8 mouse cellular contexts compared by ENCODE assay signal in genomic region chr6:84584783-84585685, GRCm38 (mm10). TPM values are rescaled to one million over a fixed set of nuclear protein-coding genes. Genes with fewer than 3 reads are reported as not detected.
A peak's percentile ranks its signal among the peaks of the same experiment; 100 is the strongest.
DNase-seq lines count a peak whose midpoint lies in the region; ATAC-seq and TF ChIP-seq lines count a peak whose summit lies in the region.

No protein-coding gene starts in this region.

- H3K4me3 ChIP-seq in E14TG2a.4 (replicated peaks; ENCODE audit: low read length): peak overlapping the region; percentile 65
- H3K4me3 ChIP-seq in hindbrain, embryonic 16.5 days (ENCODE audit: low read length): peak overlapping the region; percentile 53
- peak overlapping the region; percentile 23 for H3K4me3 ChIP-seq in liver, embryonic 15.5 days (replicated peaks)
- H3K4me3 ChIP-seq in stomach, embryonic 15.5 days (replicated peaks): peak overlapping the region; percentile 49

- no peak for ATAC-seq in hindbrain, embryonic 16.5 days
- no peak for ATAC-seq in liver, embryonic 15.5 days (ENCODE audit: insufficient read depth)
- ATAC-seq in stomach, embryonic 15.5 days (ENCODE audit: insufficient read depth, low FRiP score, low read depth): no peak

- no peaks in the 10 kb centered on the region for H3K36me3 ChIP-seq in E14TG2a.4 (ENCODE audit: insufficient read depth, low read length)
- no peaks in the 10 kb centered on the region for H3K36me3 ChIP-seq in hindbrain, embryonic 16.5 days (ENCODE audit: control insufficient read depth, insufficient read depth, low read length)
- no peaks in the 10 kb centered on the region for H3K36me3 ChIP-seq in liver, embryonic 15.5 days (replicated peaks)
- no peaks in the 10 kb centered on the region for H3K36me3 ChIP-seq in stomach, embryonic 15.5 days

- H3K4me2 ChIP-seq in hindbrain, embryonic 16.5 days (ENCODE audit: low read length): peak overlapping the region; percentile 76
- peak overlapping the region; percentile 37 for H3K4me2 ChIP-seq in liver, embryonic 15.5 days
- peak overlapping the region; percentile 94 for H3K4me2 ChIP-seq in stomach, embryonic 15.5 days

- peak overlapping the region; percentile 29; the same call in 1 of the 2 replicates for H3K27ac ChIP-seq in hindbrain, embryonic 16.5 days (ENCODE audit: low read depth, low read length)
- no peak overlapping the region for H3K27ac ChIP-seq in liver, embryonic 15.5 days (replicated peaks)
- H3K27ac ChIP-seq in stomach, embryonic 15.5 days: no peak overlapping the region

- peaks cover 62% of the 10 kb centered on the region for H3K4me1 ChIP-seq in E14TG2a.4 (replicated peaks; ENCODE audit: low read depth, low read length)
- peaks cover 58% of the 10 kb centered on the region for H3K4me1 ChIP-seq in hindbrain, embryonic 16.5 days (ENCODE audit: control insufficient read depth, insufficient read depth, low read depth, low read length)
- H3K4me1 ChIP-seq in liver, embryonic 15.5 days (replicated peaks): peaks cover 32% of the 10 kb centered on the region
- H3K4me1 ChIP-seq in stomach, embryonic 15.5 days: peaks cover 73% of the 10 kb centered on the region

- H3K27me3 ChIP-seq in E14TG2a.4 (ENCODE audit: insufficient read depth, low read length): peaks cover 99% of the 10 kb centered on the region
- H3K27me3 ChIP-seq in hindbrain, embryonic 16.5 days (replicated peaks; ENCODE audit: control insufficient read depth, insufficient read depth, low read length): peaks cover 51% of the 10 kb centered on the region
- peaks cover 100% of the 10 kb centered on the region for H3K27me3 ChIP-seq in liver, embryonic 15.5 days
- peaks cover 79% of the 10 kb centered on the region for H3K27me3 ChIP-seq in stomach, embryonic 15.5 days (replicated peaks)

- peak; percentile 39 for DNase-seq in brain, embryonic 14.5 days (ENCODE audit: low read depth)
- DNase-seq in gastrocnemius, postnatal 25 days: peak; percentile 77
- no peak for DNase-seq in MN1 (ENCODE audit: low spot score)
- DNase-seq in spleen, adult 18-20 months: no peak

- H3K9me3 ChIP-seq in E14TG2a.4 (ENCODE audit: low read length): no peaks in the 10 kb centered on the region
- H3K9me3 ChIP-seq in hindbrain, embryonic 16.5 days (ENCODE audit: control insufficient read depth, low read length): no peaks in the 10 kb centered on the region
- H3K9me3 ChIP-seq in liver, embryonic 15.5 days (replicated peaks): no peaks in the 10 kb centered on the region
- H3K9me3 ChIP-seq in stomach, embryonic 15.5 days: no peaks in the 10 kb centered on the region

- under 1% methylated on average over 65 of the region's 66 CpGs for WGBS in hindbrain, embryonic 16.5 days
- 1% methylated on average over 66 of the region's 66 CpGs for WGBS in liver, embryonic 15.5 days (ENCODE audit: insufficient replicate concordance)
- 1% methylated on average over 66 of the region's 66 CpGs for WGBS in stomach, embryonic 15.5 days

- peak overlapping the region; percentile 54 for H3K9ac ChIP-seq in hindbrain, embryonic 16.5 days (ENCODE audit: low read depth, low read length)
- H3K9ac ChIP-seq in liver, embryonic 15.5 days: no peak overlapping the region
- H3K9ac ChIP-seq in stomach, embryonic 15.5 days: no peak overlapping the region

- no peak for TF ChIP-seq CTCF in E14TG2a.4 (conservative IDR thresholded peaks at IDR 0.05; ENCODE audit: low read length)
- TF ChIP-seq CTCF in brain, embryonic 14.5 days (IDR thresholded peaks at IDR 0.05; ENCODE audit: borderline replicate concordance, extremely low read depth, insufficient read depth, insufficient read length): no peak

- no peak for TF ChIP-seq POLR2A in brain, embryonic 14.5 days (IDR thresholded peaks at IDR 0.05; ENCODE audit: borderline replicate concordance, extremely low read depth, insufficient read depth, insufficient read length, poor library complexity, severe bottlenecking)

RNA-seq across cellular contexts. Expression of gene Cyp26b1, which starts 8.7 kb away (rescaled TPM):
- 10.0 and 56.1 TPM in 2 replicates for polyA plus RNA-seq in brain, embryonic 14.5 days (2012; rRNA removed)
- 10 to 100 TPM in 1 of 2 experiments, 1 to 10 TPM in 1; 1.3 to 12.3 TPM for total RNA-seq in gastrocnemius, postnatal 25 days (2021)
- polyA plus RNA-seq in hindbrain, embryonic 16.5 days (2015; fragmentation: Nextera tagmentation; extraction: Ambion mirVana): 37.4 and 48.4 TPM in 2 replicates
- polyA plus RNA-seq in liver, embryonic 15.5 days (2015; fragmentation: Nextera tagmentation; extraction: Ambion mirVana): 0.05 and 0.09 TPM in 2 replicates
- polyA plus RNA-seq in stomach, embryonic 15.5 days (2015; fragmentation: Nextera tagmentation; extraction: Ambion mirVana): 2.3 and 2.4 TPM in 2 replicates

Comparison
In these comparisons a context has a peak if more than half of its experiments do, and no peak if none do; other contexts are left out.
1. DNase-seq: peak in brain, embryonic 14.5 days (single experiment) and gastrocnemius, postnatal 25 days (single experiment); none in MN1 (single experiment) and spleen, adult 18-20 months (0 of 2).
2. H3K4me2 ChIP-seq: peak in every context shown above with its lines; median percentile 94 in stomach, embryonic 15.5 days; 76 in hindbrain, embryonic 16.5 days; 37 in liver, embryonic 15.5 days.
3. Peak in every context shown above with its lines, with median percentiles within 50 percentile points of each other: H3K4me3 ChIP-seq.